Mouse (Mus musculus) limb, embryonic 12.5 days (tissue): Measurements from ENCODE around the gene Gm3336. TPM values are rescaled to one million over a fixed set of nuclear protein-coding genes. Genes with fewer than 3 reads are reported as not detected.
A peak's percentile ranks its signal among the peaks of the same experiment; 100 is the strongest.

ENCODE experiments used
- ATAC-seq: fragments of 200-750 bp; cut with Nextera tagmentation; 2 replicates; pipeline ENCODE4 v1.8.0; 2017; ENCODE audit warnings: low read depth, moderate TSS enrichment; ENCODE audit not compliant: insufficient number of reproducible peaks, insufficient read depth, low FRiP score, low TSS enrichment
- H3K27ac ChIP-seq: fragments of 300-500 bp; sonication (generic); 2 replicates; pipeline ENCODE4 v1.5.1; 2016; ENCODE audit warnings: mild to moderate bottlenecking, moderate library complexity
- H3K27me3 ChIP-seq: fragments of 300-500 bp; sonication (generic); 2 replicates; pipeline ENCODE4 v1.6.1; 2016; ENCODE audit warnings: mild to moderate bottlenecking, moderate library complexity
- H3K36me3 ChIP-seq: fragments of 300-500 bp; sonication (generic); 2 replicates; pipeline ENCODE4 v1.6.1; 2016; ENCODE audit warnings: mild to moderate bottlenecking, moderate library complexity
- H3K4me1 ChIP-seq: fragments of 300-500 bp; sonication (generic); replicated peaks from 2 replicates; pipeline ENCODE4 v1.6.1; 2016
- H3K4me2 ChIP-seq: fragments of 300-500 bp; sonication (generic); 2 replicates; pipeline ENCODE4 v1.6.1; 2016; ENCODE audit warnings: mild to moderate bottlenecking, moderate library complexity
- H3K4me3 ChIP-seq: fragments of 300-500 bp; sonication (generic); replicated peaks from 2 replicates; pipeline ENCODE4 v1.5.1; 2016; ENCODE audit warnings: mild to moderate bottlenecking
- H3K9ac ChIP-seq: fragments of 300-500 bp; sonication (generic); replicated peaks from 2 replicates; pipeline ENCODE4 v1.6.1; 2016; ENCODE audit warnings: mild to moderate bottlenecking, moderate library complexity
- H3K9me3 ChIP-seq: fragments of 300-500 bp; sonication (generic); 2 replicates; pipeline ENCODE4 v1.6.1; 2016; ENCODE audit warnings: mild to moderate bottlenecking, moderate library complexity
- WGBS: fragments of 180-500 bp; shearing (Covaris S2); methylation state at CpG from one replicate; pipeline ENCODE4 v1.1.7; 2016; 5-methylcytosine and 5-hydroxymethylcytosine counted together
- polyA plus RNA-seq: library from polyadenylated mRNA; unstranded; fragments of >200 nt; fragmentation: Nextera tagmentation; extraction: Ambion mirVana; gene quantifications from 2 replicates; pipeline ENCODE4 v1.2.1, GENCODE M21; 2016

Gm3336 gene
- polyA plus RNA-seq, 1 experiment from 2014 or later, result not detected

DNA sequence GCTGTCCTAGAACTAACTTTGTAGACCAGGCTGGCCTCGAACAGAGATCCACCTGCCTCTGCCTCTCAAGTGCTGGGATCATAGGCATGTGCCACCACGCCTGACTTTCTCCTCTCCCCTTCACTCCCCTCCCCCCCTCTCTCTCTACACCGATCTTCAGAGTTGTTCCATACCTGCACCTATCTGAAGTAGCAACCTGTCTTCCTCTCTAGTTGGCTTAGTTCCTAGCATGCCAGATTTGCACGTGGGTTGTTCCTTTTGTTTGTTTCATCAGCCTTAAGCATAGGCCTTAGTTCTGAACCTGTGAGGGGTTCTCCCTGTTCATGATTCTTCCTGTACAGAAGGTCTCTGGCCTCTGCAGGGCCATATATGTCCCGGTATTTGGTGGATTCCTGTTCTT is 19.4 kb downstream of the Gm3336 start:
- H3K4me2 ChIP-seq, result no peak overlapping the region
- no peak for ATAC-seq
- no peak overlapping the region for H3K9ac ChIP-seq
- H3K27ac ChIP-seq, result no peak overlapping the region
- H3K36me3 ChIP-seq, result no peaks in the 10 kb centered on the region
- peaks cover 56% of the 10 kb centered on the region for H3K27me3 ChIP-seq
- no peaks in the 10 kb centered on the region for H3K4me1 ChIP-seq
- no peaks in the 10 kb centered on the region for H3K9me3 ChIP-seq
- H3K4me3 ChIP-seq, result no peak overlapping the region
- 66% methylated on average over 5 of the region's 5 CpGs for WGBS

DNA sequence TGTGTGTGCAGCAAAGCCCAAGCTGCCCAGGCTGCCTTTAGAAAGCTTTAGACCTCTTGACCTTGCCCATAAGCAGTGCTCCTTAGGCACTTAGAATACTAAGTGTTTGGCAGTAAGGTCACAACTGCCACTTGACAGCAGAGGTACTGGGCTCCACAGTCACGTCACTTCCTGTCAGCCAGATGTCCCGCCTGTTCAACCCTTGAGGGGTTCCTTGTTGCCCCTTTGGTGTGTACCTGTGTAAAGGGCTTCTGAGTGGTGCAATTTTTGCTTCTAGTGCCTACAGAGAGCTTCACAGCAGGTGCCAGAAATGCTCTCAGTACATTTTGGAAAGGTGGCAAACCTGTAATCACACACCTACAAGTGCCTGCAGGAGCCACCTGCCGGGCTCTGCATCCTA is 19.9 kb downstream of the Gm3336 start:
- Histone ChIP-seq H3K36me3 (no peaks in the 10 kb centered on the region), H3K9me3 (no peaks in the 10 kb centered on the region), H3K9ac (no peak overlapping the region), H3K27me3 (peaks cover 56% of the 10 kb centered on the region), H3K4me1 (peaks cover 4% of the 10 kb centered on the region), H3K4me2 (no peak overlapping the region), H3K4me3 (no peak overlapping the region), H3K27ac (no peak overlapping the region)
- WGBS, result 58% methylated on average over 3 of the region's 3 CpGs
- ATAC-seq, result no peak

DNA sequence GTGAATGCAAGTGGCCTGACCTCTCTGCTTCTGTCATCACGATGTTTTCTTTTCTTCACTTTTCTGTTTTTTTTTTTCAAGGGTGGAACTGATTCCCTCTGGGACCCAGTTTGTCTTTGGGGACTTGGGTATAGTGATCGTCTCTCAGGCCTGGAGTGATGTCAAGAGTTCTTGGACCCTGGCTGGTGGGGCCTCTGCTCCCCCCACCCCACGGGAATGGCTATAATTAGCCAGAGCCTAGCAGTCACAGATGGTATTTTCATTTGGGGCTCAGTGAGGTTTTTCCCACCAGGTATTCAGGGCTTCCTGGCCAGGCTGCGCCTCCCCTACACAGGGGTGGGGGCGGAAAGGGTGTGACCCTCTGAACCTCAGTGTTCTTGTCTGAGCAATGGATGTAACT is 23.3 kb downstream of the Gm3336 start:
- no peak overlapping the region for H3K9ac ChIP-seq
- peaks cover 83% of the 10 kb centered on the region for H3K27me3 ChIP-seq
- H3K27ac ChIP-seq, result no peak overlapping the region
- no peak overlapping the region for H3K4me3 ChIP-seq
- no peaks in the 10 kb centered on the region for H3K9me3 ChIP-seq
- peaks cover 15% of the 10 kb centered on the region for H3K4me1 ChIP-seq
- H3K36me3 ChIP-seq, result no peaks in the 10 kb centered on the region
- 50% methylated on average over 5 of the region's 5 CpGs for WGBS
- ATAC-seq, result no peak
- H3K4me2 ChIP-seq, result no peak overlapping the region

DNA sequence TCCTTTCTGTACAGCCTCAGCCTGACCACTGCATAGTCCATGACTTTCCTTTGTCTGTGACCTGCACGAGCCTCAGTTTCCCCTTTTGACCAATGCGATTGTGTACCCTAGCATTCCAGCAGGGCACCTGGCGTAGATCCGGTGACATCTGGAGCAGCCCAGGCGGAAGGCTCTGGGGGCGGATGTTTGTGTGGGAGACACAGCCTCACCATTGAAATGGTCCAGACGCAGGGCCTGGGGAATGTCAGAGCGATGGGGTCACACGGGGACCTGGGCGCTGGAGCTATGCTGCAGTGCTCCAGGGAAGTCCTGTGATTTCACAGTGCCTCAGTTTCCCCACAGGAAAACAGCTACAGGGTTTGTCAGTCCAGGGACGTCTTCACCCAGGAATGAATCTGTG is 23.8 kb downstream of the Gm3336 start:
- no peak overlapping the region for H3K4me3 ChIP-seq
- no peak overlapping the region for H3K27ac ChIP-seq
- H3K4me1 ChIP-seq, result peaks cover 15% of the 10 kb centered on the region
- no peaks in the 10 kb centered on the region for H3K9me3 ChIP-seq
- no peak overlapping the region for H3K9ac ChIP-seq
- WGBS, result 51% methylated on average over 11 of the region's 11 CpGs
- peaks cover 84% of the 10 kb centered on the region for H3K27me3 ChIP-seq
- ATAC-seq, result peak; percentile 35; the same call in 1 of the 2 replicates
- no peaks in the 10 kb centered on the region for H3K36me3 ChIP-seq
- no peak overlapping the region for H3K4me2 ChIP-seq

DNA sequence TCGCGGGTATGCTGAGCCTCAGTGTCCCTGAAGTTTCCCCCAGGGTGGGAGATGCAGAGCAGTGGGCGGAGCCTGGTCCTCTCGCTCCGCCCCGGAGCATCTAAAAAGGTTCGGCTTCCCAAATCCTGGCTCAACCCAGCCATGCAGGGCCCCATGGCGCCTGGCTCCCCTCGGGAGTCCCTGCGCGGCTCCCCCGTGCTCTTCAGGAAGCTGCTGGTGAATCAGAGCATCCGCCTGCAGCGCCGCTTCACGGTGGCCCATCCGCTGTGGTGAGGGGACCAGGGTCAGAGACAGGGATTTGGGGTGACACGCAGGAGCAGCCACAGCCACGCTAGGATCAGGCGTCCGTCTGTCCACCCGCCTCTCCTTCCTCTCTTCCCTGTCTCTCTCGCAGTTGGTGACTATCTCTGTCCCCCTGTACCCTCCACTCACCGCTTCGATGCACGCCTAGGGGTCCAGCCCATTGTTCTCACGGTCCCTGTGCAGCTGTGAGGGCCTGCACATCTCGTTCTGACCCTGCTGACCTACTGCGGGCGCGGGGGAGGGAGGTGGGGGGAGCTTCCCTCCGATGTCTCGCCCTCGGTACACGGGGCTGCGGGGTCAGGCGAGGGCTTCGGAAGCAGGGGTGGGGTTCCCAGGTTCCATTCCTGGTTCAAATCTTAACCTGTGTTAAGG is 24.8 kb downstream of the Gm3336 start:
- H3K9me3 ChIP-seq, result no peaks in the 10 kb centered on the region
- H3K27ac ChIP-seq, result no peak overlapping the region
- ATAC-seq, result no peak
- H3K4me3 ChIP-seq, result peak overlapping the region; percentile 30
- no peaks in the 10 kb centered on the region for H3K36me3 ChIP-seq
- H3K4me1 ChIP-seq, result peaks cover 15% of the 10 kb centered on the region
- 3% methylated on average over 38 of the region's 38 CpGs for WGBS
- peaks cover 84% of the 10 kb centered on the region for H3K27me3 ChIP-seq
- peak overlapping the region; percentile 44 for H3K9ac ChIP-seq
- peak overlapping the region; percentile 50 for H3K4me2 ChIP-seq

DNA sequence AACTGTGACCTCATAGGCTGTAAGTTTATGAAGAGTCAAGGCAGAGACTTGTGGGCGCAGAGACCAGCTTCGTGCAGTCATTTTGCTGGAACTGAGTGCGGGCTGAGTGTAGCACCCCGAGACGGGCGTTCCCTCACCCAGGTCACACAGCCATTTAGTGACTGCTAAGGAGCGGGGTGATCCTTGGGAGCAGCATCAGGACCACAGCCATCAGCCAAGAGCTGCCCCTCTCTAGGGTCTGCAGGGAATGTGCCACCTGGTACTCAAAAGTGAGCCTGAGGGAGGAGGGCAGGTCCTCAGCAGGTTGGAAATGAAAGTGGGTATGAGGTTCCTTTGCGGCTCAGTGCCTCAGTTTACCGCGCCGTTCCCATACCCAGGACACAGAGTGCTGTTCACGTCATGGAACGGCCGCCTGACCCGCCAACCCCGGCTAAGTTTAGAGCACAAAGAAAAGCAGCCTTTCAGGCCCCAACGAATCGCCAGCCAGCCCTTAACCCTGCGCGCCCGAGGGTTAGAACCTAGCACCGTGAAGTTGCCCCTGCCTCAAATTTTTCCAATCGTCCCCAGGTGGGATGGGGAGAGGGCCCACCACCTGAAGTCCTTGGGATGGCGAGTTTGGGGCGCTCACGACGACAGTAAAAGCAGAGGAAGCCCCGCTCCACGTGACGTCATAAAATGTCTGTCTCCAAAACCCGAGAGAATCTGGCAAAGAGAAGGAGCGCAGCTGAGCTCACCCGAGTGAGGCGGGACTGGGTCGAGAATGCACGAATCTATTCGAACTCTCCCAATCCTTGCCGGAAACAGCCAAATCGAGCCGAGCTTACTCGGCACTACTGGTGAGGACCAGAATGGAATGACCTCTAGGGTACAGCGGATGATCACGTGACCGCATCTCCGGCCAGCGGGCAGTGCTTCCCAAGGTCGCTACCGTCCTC is 25.6 kb downstream of the Gm3336 start:
- WGBS, result 5% methylated on average over 48 of the region's 48 CpGs
- Histone ChIP-seq H3K36me3 (no peaks in the 10 kb centered on the region), H3K9ac (peak overlapping the region; percentile 40), H3K27me3 (peaks cover 89% of the 10 kb centered on the region), H3K27ac (no peak overlapping the region), H3K4me2 (peak overlapping the region; percentile 50), H3K4me1 (peaks cover 15% of the 10 kb centered on the region), H3K9me3 (no peaks in the 10 kb centered on the region), H3K4me3 (peak overlapping the region; percentile 30)
- no peak for ATAC-seq

DNA sequence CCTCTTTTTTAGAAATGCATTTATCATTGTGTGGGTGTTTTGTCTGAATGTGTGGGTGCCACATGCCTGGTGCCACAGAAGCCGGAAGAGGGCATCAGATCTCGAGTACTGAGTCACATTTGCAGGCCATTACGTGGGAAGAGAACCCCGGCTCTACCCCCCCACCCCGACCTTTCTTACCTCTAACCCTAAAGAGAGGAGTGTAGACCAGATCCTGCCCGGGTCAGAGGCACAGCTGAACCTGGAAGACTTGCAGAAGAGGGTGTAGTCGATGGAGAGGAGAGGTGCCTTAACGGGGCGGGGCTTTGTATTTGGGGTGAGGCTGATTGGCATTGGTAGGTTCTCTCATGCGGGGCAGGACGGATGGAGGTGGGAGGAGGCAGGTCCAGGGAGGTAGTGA is 26.5 kb downstream of the Gm3336 start:
- 44% methylated on average over 11 of the region's 11 CpGs for WGBS

DNA sequence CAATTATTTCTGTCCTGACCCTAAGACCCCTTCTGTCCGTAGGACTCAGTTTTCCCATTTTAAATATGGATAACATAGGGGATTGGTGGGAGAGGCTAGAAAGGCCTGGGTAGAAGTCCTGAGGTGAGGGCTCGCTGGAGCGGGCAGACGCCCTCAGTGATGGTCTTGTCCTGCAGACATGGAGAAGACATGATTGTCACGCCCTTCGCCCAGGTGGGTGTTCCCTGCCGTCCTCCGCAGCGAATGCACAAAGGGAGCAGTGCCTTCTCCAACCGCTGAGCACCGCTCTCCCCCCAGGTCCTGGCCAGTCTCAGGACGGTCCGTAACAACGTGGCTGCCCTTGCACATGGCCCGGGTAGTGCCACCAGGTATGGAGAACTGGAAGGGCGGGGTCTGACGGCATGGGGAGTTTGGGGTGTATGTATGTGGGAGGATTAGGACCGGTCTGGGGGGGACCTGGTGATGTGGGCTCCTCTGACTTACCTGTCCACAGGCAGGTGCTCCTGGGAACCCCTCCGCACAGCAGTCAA is 27.4 kb downstream of the Gm3336 start:
- Histone ChIP-seq H3K36me3 (no peaks in the 10 kb centered on the region), H3K4me2 (no peak overlapping the region), H3K4me1 (peaks cover 15% of the 10 kb centered on the region), H3K4me3 (no peak overlapping the region), H3K27ac (no peak overlapping the region), H3K9me3 (no peaks in the 10 kb centered on the region), H3K9ac (no peak overlapping the region), H3K27me3 (peaks cover 91% of the 10 kb centered on the region)
- 49% methylated on average over 19 of the region's 19 CpGs for WGBS
- ATAC-seq, result no peak

More for the DNA sequence above, 26.5 kb downstream of the Gm3336 start:
- Histone ChIP-seq H3K4me1 (peaks cover 15% of the 10 kb centered on the region), H3K9me3 (no peaks in the 10 kb centered on the region), H3K4me2 (no peak overlapping the region), H3K36me3 (no peaks in the 10 kb centered on the region), H3K4me3 (no peak overlapping the region; the same call in 1 of the 2 replicates), H3K27ac (no peak overlapping the region), H3K9ac (no peak overlapping the region), H3K27me3 (peaks cover 98% of the 10 kb centered on the region)
- no peak for ATAC-seq

DNA sequence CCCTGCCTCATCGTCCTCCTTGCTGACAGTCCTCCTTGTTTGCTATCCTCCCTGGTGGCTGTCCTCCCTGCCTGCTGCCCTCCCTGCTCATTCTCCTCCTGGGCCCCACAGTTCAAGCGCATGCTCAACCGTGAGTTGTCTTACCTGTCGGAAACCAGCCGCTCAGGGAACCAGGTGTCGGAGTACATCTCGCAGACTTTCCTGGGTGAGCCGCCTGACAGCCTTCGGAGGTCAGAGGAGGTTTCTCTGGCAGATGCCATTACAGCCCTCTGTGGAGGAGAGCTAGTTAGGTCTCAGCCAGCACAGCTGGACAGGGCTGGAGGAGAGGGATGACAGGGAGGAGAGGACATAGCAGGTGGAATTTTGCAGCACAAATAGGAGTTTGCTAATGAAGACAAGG is 28.3 kb downstream of the Gm3336 start:
- 66% methylated on average over 9 of the region's 9 CpGs for whole genome bisulfite sequencing
- Histone ChIP-seq H3K4me1 (peaks cover 15% of the 10 kb centered on the region), H3K9me3 (no peaks in the 10 kb centered on the region), H3K4me3 (no peak overlapping the region), H3K4me2 (no peak overlapping the region), H3K27me3 (peaks cover 82% of the 10 kb centered on the region), H3K9ac (no peak overlapping the region), H3K36me3 (no peaks in the 10 kb centered on the region), H3K27ac (no peak overlapping the region)
- ATAC-seq, result no peak

DNA sequence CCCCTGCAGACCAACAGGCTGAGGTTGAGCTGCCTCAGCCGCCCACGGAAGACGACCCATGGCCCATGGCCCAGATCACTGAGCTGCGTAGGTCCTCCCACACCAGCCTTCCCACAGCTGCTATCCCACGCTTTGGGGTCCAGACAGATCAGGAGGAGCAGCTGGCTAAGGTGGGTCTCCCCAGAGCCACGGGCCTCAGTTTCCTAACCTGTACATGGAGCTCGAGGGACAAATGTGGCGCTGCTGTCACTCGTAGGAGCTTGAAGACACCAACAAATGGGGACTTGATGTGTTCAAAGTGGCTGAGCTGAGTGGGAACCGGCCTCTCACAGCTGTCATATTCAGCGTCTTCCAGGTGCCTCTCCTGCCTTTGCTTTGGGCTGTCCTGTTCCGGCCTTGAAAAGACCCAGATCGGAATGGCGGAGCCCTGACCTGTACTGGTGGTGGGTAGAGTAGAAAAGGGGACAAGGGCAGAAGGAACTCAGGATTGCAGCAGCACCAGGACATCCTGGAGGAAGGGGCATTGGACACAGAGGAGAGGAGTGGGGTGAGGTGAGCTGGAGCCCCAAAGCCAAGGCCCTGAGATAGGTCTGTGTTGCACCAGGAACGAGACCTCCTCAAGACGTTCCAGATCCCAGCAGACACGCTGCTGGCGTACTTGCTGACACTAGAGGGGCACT is 29.0 kb downstream of the Gm3336 start:
- H3K27ac ChIP-seq, result no peak overlapping the region
- no peak for ATAC-seq
- H3K4me1 ChIP-seq, result peaks cover 18% of the 10 kb centered on the region
- peaks cover 75% of the 10 kb centered on the region for H3K27me3 ChIP-seq
- H3K9ac ChIP-seq, result no peak overlapping the region
- H3K36me3 ChIP-seq, result no peaks in the 10 kb centered on the region
- no peak overlapping the region for H3K4me3 ChIP-seq
- H3K9me3 ChIP-seq, result no peaks in the 10 kb centered on the region
- H3K4me2 ChIP-seq, result no peak overlapping the region
- 86% methylated on average over 18 of the region's 18 CpGs for WGBS
